Mouse (Mus musculus) B cell, adult 2 months (primary cell): Measurements from ENCODE around the gene Hmgn2.
"Not testable (repeated sequence)": the region's sequence is repeated elsewhere in the genome, so short reads cannot be mapped to it uniquely, and the experiment has no call there.

ENCODE experiments used
- DNase-seq, 2 experiments: peaks; one replicate each; pipeline ENCODE4 v3.0.0; 2022

Gene Hmgn2

GRCm38 (mm10) chr4:133968150-133968921, at the start of gene Hmgn2:
Gene Hmgn2 (minus strand): TSS chr4:133968650.
- DNase-seq: peak; percentile 56 to 63

- DNase-seq: peak; percentile 9
Measured at GRCm38 (mm10) chr4:134017201-134017865, 48.9 kb upstream of the Hmgn2 start.

GRCm38 (mm10) chr4:134016767-134017166, 48.3 kb upstream of the Hmgn2 start:
- DNase-seq: no peak

GRCm38 (mm10) chr4:134016208-134016607, 47.8 kb upstream of the Hmgn2 start:
- DNase-seq: no peak

GRCm38 (mm10) chr4:134012858-134013528, 44.5 kb upstream of the Hmgn2 start:
- DNase-seq: peak; percentile 43 to 53

- no peak for DNase-seq
Measured at GRCm38 (mm10) chr4:134011450-134012414, 43.3 kb upstream of the Hmgn2 start.

GRCm38 (mm10) chr4:134009709-134010108, 41.3 kb upstream of the Hmgn2 start:
- DNase-seq: no peak

GRCm38 (mm10) chr4:134006845-134007244, 38.4 kb upstream of the Hmgn2 start:
- DNase-seq: no peak

GRCm38 (mm10) chr4:134005581-134006358, 37.3 kb upstream of the Hmgn2 start:
- no peak for DNase-seq

GRCm38 (mm10) chr4:134002903-134003302, 34.5 kb upstream of the Hmgn2 start:
- no peak for DNase-seq

GRCm38 (mm10) chr4:134002246-134002645, 33.8 kb upstream of the Hmgn2 start:
- DNase-seq: no peak

- no peak for DNase-seq
Measured at GRCm38 (mm10) chr4:134001710-134002109, 33.3 kb upstream of the Hmgn2 start.

- peak; percentile 96 to 97 for DNase-seq
Measured at GRCm38 (mm10) chr4:134000466-134001438, 32.3 kb upstream of the Hmgn2 start, which contains the start of gene Dhdds. Gene Dhdds (minus strand): TSS chr4:134000918.

GRCm38 (mm10) chr4:133994697-133995096, 26.2 kb upstream of the Hmgn2 start:
- no peak for DNase-seq

- no peak for DNase-seq
Measured at GRCm38 (mm10) chr4:133991087-133991660, 22.7 kb upstream of the Hmgn2 start.

- no peak for DNase-seq
Measured at GRCm38 (mm10) chr4:133990035-133990434, 21.6 kb upstream of the Hmgn2 start.

GRCm38 (mm10) chr4:133988289-133988688, 19.8 kb upstream of the Hmgn2 start:
- DNase-seq: not testable (repeated sequence)

- DNase-seq: no peak
Measured at GRCm38 (mm10) chr4:133982936-133983335, 14.5 kb upstream of the Hmgn2 start.

- no peak for DNase-seq
Measured at GRCm38 (mm10) chr4:133980496-133980895, 12.0 kb upstream of the Hmgn2 start.
